In the genomic region with DNA sequence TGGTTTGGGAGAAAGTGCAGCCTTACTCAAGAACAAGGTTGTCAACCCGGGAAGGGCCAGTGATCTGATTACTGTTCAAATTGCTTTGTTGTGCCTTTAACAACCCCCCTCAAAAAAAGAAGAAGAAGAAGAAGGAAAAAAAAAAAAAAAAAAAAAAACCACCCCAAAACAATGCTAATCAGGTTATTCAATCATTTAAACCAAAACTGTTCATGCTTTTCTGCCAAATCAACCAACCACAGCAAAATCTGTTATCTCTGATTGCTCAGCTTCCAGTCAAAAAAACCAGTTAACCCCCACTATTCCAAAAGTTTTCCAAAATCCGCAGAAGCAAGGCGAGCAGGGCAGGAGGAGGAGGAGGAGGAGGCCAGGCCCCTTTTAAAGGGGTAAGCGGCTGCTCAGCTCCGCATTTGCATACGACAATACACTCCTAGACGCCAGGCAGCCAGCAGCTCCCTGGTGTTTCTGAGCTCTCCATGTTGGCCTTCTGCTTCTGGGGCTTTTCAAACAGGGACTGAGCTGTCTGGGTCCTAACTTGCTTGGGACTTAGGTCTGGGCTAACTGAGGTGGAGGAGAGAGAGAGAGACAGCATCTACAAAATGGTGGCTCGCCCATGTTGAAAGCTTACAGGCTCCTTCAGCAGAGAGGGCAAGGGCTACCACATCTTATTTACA, we compare ENCODE assay signal across 8 mouse cellular contexts. TPM values are rescaled to one million over a fixed set of nuclear protein-coding genes. Genes with fewer than 3 reads are reported as not detected.
A peak's percentile ranks its signal among the peaks of the same experiment; 100 is the strongest.
DNase-seq lines count a peak whose midpoint lies in the region; ATAC-seq lines count a peak whose summit lies in the region.
"Had no signal": no experiment of that assay in that cellular context is flagged by ENCODE, and none has a peak within 500 bp of the region (broad histone marks: within the 10 kb centered on the region; RNA-seq: fewer than 3 reads in every experiment).

No protein-coding gene starts in this region.

- H3K4me1 ChIP-seq in limb, embryonic 12.5 days (replicated peaks), result peaks cover 3% of the 10 kb centered on the region; the same call in 1 of the 2 replicates
- peaks cover 4% of the 10 kb centered on the region; the same call in 1 of the 2 replicates for H3K4me1 ChIP-seq in limb, embryonic 10.5 days
- H3K4me1 ChIP-seq in embryonic facial prominence, embryonic 13.5 days, result peaks cover 11% of the 10 kb centered on the region
- no peaks in the 10 kb centered on the region; the same call in 1 of the 2 replicates for H3K4me1 ChIP-seq in hindbrain, embryonic 16.5 days (ENCODE audit: control insufficient read depth, insufficient read depth, low read depth, low read length)
- H3K4me1 ChIP-seq in stomach, embryonic 15.5 days, result no peaks in the 10 kb centered on the region

- no peak overlapping the region for H3K27ac ChIP-seq in limb, embryonic 12.5 days
- no peak overlapping the region for H3K27ac ChIP-seq in limb, embryonic 10.5 days
- peak overlapping the region; percentile 75 for H3K27ac ChIP-seq in embryonic facial prominence, embryonic 13.5 days
- H3K27ac ChIP-seq in hindbrain, embryonic 16.5 days (ENCODE audit: low read depth, low read length), result no peak overlapping the region
- no peak overlapping the region for H3K27ac ChIP-seq in stomach, embryonic 15.5 days
- H3K27ac ChIP-seq: liver, embryonic 14.5 days had no signal

- H3K27me3 ChIP-seq in limb, embryonic 12.5 days, result no peaks in the 10 kb centered on the region
- H3K27me3 ChIP-seq in limb, embryonic 10.5 days (ENCODE audit: low read depth, poor library complexity, severe bottlenecking), result no peaks in the 10 kb centered on the region
- H3K27me3 ChIP-seq in embryonic facial prominence, embryonic 13.5 days, result no peaks in the 10 kb centered on the region
- H3K27me3 ChIP-seq in hindbrain, embryonic 16.5 days (replicated peaks; ENCODE audit: control insufficient read depth, insufficient read depth, low read length), result no peaks in the 10 kb centered on the region
- H3K27me3 ChIP-seq in stomach, embryonic 15.5 days (replicated peaks), result no peaks in the 10 kb centered on the region

- H3K4me3 ChIP-seq in limb, embryonic 12.5 days (replicated peaks), result no peak overlapping the region
- H3K4me3 ChIP-seq in limb, embryonic 10.5 days, result no peak overlapping the region
- peak overlapping the region; percentile 7; the same call in 1 of the 2 replicates for H3K4me3 ChIP-seq in embryonic facial prominence, embryonic 13.5 days
- 0 out of 2 replicates have a peak overlapping the region, but pooled peaks have one; percentile 1 for H3K4me3 ChIP-seq in hindbrain, embryonic 16.5 days (ENCODE audit: low read length)
- H3K4me3 ChIP-seq in stomach, embryonic 15.5 days (replicated peaks), result no peak overlapping the region

- no peak overlapping the region for H3K9ac ChIP-seq in limb, embryonic 12.5 days (replicated peaks)
- H3K9ac ChIP-seq in embryonic facial prominence, embryonic 13.5 days, result peak overlapping the region; percentile 46; the same call in 1 of the 2 replicates
- no peak overlapping the region for H3K9ac ChIP-seq in hindbrain, embryonic 16.5 days (ENCODE audit: low read depth, low read length)
- H3K9ac ChIP-seq in stomach, embryonic 15.5 days, result no peak overlapping the region
- H3K9ac ChIP-seq: liver, embryonic 14.5 days had no signal

- no peak for ATAC-seq in limb, embryonic 12.5 days (ENCODE audit: insufficient number of reproducible peaks, insufficient read depth, low FRiP score, low TSS enrichment, low read depth)
- ATAC-seq in embryonic facial prominence, embryonic 13.5 days (ENCODE audit: insufficient number of reproducible peaks, insufficient read depth, low FRiP score, low TSS enrichment, low read depth), result no peak
- peak; percentile 58 for ATAC-seq in hindbrain, embryonic 16.5 days
- no peak for ATAC-seq in stomach, embryonic 15.5 days (ENCODE audit: insufficient read depth, low FRiP score, low read depth)

- DNase-seq in limb, embryonic 10.5 days (ENCODE audit: low spot score), result no peak
- DNase-seq in frontal cortex, postnatal 10 days (ENCODE audit: low spot score in 2 of 2), result no peak
- DNase-seq in gastrocnemius, postnatal 10 days, result no peak

- H3K4me2 ChIP-seq in limb, embryonic 12.5 days, result peak overlapping the region; percentile 26; the same call in 1 of the 2 replicates
- H3K4me2 ChIP-seq in embryonic facial prominence, embryonic 13.5 days, result peak overlapping the region; percentile 40
- H3K4me2 ChIP-seq in hindbrain, embryonic 16.5 days (ENCODE audit: low read length), result peak overlapping the region; percentile 35
- peak overlapping the region; percentile 29 for H3K4me2 ChIP-seq in stomach, embryonic 15.5 days

- H3K36me3 ChIP-seq in limb, embryonic 12.5 days, result no peaks in the 10 kb centered on the region
- H3K36me3 ChIP-seq in limb, embryonic 10.5 days, result 0 out of 2 replicates have a peak, but pooled peaks cover 4% of the 10 kb centered on the region
- H3K36me3 ChIP-seq in embryonic facial prominence, embryonic 13.5 days, result no peaks in the 10 kb centered on the region
- no peaks in the 10 kb centered on the region for H3K36me3 ChIP-seq in hindbrain, embryonic 16.5 days (ENCODE audit: control insufficient read depth, insufficient read depth, low read length)
- no peaks in the 10 kb centered on the region for H3K36me3 ChIP-seq in stomach, embryonic 15.5 days

- no peaks in the 10 kb centered on the region for H3K9me3 ChIP-seq in limb, embryonic 12.5 days
- no peaks in the 10 kb centered on the region for H3K9me3 ChIP-seq in limb, embryonic 10.5 days (replicated peaks)
- no peaks in the 10 kb centered on the region for H3K9me3 ChIP-seq in embryonic facial prominence, embryonic 13.5 days
- no peaks in the 10 kb centered on the region for H3K9me3 ChIP-seq in hindbrain, embryonic 16.5 days (ENCODE audit: control insufficient read depth, low read length)
- H3K9me3 ChIP-seq in stomach, embryonic 15.5 days, result no peaks in the 10 kb centered on the region

- WGBS in limb, embryonic 12.5 days, result 19% methylated on average over 8 of the region's 8 CpGs
- WGBS in limb, embryonic 10.5 days, result 15% methylated on average over 8 of the region's 8 CpGs
- WGBS in embryonic facial prominence, embryonic 13.5 days, result 19% methylated on average over 8 of the region's 8 CpGs
- 16% methylated on average over 8 of the region's 8 CpGs for WGBS in hindbrain, embryonic 16.5 days
- 26% methylated on average over 8 of the region's 8 CpGs for WGBS in stomach, embryonic 15.5 days

RNA-seq across cellular contexts. Expression of a gene that starts 42.6 kb away (rescaled TPM):
- 18.2 and 19.5 TPM in 2 replicates for polyA plus RNA-seq in limb, embryonic 12.5 days (2016; fragmentation: Nextera tagmentation; extraction: Ambion mirVana)
- polyA plus RNA-seq in limb, embryonic 10.5 days (2016; fragmentation: Nextera tagmentation; extraction: Ambion mirVana), result 9.4 and 11.0 TPM in 2 replicates
- polyA plus RNA-seq in embryonic facial prominence, embryonic 13.5 days (2015; fragmentation: Nextera tagmentation; extraction: Ambion mirVana), result 18.0 and 20.2 TPM in 2 replicates
- 27.4 and 33.7 TPM in 2 replicates for polyA plus RNA-seq in hindbrain, embryonic 16.5 days (2015; fragmentation: Nextera tagmentation; extraction: Ambion mirVana)
- polyA plus RNA-seq in stomach, embryonic 15.5 days (2015; fragmentation: Nextera tagmentation; extraction: Ambion mirVana), result 6.0 and 6.5 TPM in 2 replicates
- 10 to 100 TPM; 82.9 to 84.3 TPM for total RNA-seq in gastrocnemius, postnatal 10 days (2021)

Comparison
In these comparisons a context has a peak if more than half of its experiments do, and no peak if none do; other contexts are left out.
1. H3K4me3 ChIP-seq: peak in embryonic facial prominence, embryonic 13.5 days (single experiment) and hindbrain, embryonic 16.5 days (single experiment); none in limb, embryonic 12.5 days (single experiment), limb, embryonic 10.5 days (single experiment) and stomach, embryonic 15.5 days (single experiment).
2. Peak in every context shown above with its lines, with median percentiles within 50 percentile points of each other: H3K4me2 ChIP-seq.